Mouse (Mus musculus) hindbrain, embryonic 14.5 days (tissue): Measurements from ENCODE around the gene Esp15. TPM values are rescaled to one million over a fixed set of nuclear protein-coding genes. Genes with fewer than 3 reads are reported as not detected.
"Not testable (repeated sequence)": the region's sequence is repeated elsewhere in the genome, so short reads cannot be mapped to it uniquely, and the experiment has no call there.

ENCODE experiments used
- ATAC-seq: fragments of 200-750 bp; cut with Nextera tagmentation; 2 replicates; pipeline ENCODE4 v1.8.0; 2017; ENCODE audit warnings: moderate number of reproducible peaks, mild to moderate bottlenecking, moderate TSS enrichment, moderate library complexity; ENCODE audit not compliant: low FRiP score
- DNase-seq: peaks from one replicate; pipeline ENCODE4 v3.0.0-alpha.2; 2015; ENCODE audit warnings: low spot score
- H3K27ac ChIP-seq: fragments of 300-500 bp; sonication (generic); 2 replicates; pipeline ENCODE4 v1.5.1; 2014; ENCODE audit warnings: mild to moderate bottlenecking, moderate library complexity
- H3K27me3 ChIP-seq: fragments of 300-500 bp; sonication (generic); 2 replicates; pipeline ENCODE4 v1.6.1; 2014; ENCODE audit warnings: mild to moderate bottlenecking, low read length, mixed read lengths; ENCODE audit not compliant: control insufficient read depth, insufficient read depth
- H3K36me3 ChIP-seq: fragments of 300-500 bp; sonication (generic); replicated peaks from 2 replicates; pipeline ENCODE4 v1.6.1; 2014; ENCODE audit not compliant: control insufficient read depth, insufficient read depth
- H3K4me1 ChIP-seq: fragments of 300-500 bp; sonication (generic); replicated peaks from 2 replicates; pipeline ENCODE4 v1.6.1; 2014; ENCODE audit warnings: antibody characterized with exemption, low read length, mixed read lengths; ENCODE audit not compliant: control insufficient read depth, insufficient read depth
- H3K4me2 ChIP-seq: fragments of 300-500 bp; sonication (generic); replicated peaks from 2 replicates; pipeline ENCODE4 v1.6.1; 2014; ENCODE audit warnings: mild to moderate bottlenecking, moderate library complexity
- H3K4me3 ChIP-seq: fragments of 300-500 bp; sonication (generic); replicated peaks from 2 replicates; pipeline ENCODE4 v1.5.1; 2014; ENCODE audit warnings: mild to moderate bottlenecking, low read length
- H3K9ac ChIP-seq: fragments of 300-500 bp; sonication (generic); 2 replicates; pipeline ENCODE4 v1.6.1; 2014
- H3K9me3 ChIP-seq: fragments of 300-500 bp; sonication (generic); 2 replicates; pipeline ENCODE4 v1.6.1; 2016; ENCODE audit warnings: low read length; ENCODE audit not compliant: control insufficient read depth
- WGBS: fragments of 180-500 bp; shearing (Covaris S2); extraction: QIAGEN DNeasy Blood & Tissue Kit; methylation state at CpG from one replicate; pipeline ENCODE4 v1.1.7; 2014; 5-methylcytosine and 5-hydroxymethylcytosine counted together
- polyA plus RNA-seq: library from polyadenylated mRNA; unstranded; fragments of >200 nt; fragmentation: Nextera tagmentation; extraction: Ambion mirVana; gene quantifications from 2 replicates; pipeline ENCODE4 v1.2.1, GENCODE M21; 2014

The Esp15 gene
- not detected in 2 replicates for polyA plus RNA-seq

DNA sequence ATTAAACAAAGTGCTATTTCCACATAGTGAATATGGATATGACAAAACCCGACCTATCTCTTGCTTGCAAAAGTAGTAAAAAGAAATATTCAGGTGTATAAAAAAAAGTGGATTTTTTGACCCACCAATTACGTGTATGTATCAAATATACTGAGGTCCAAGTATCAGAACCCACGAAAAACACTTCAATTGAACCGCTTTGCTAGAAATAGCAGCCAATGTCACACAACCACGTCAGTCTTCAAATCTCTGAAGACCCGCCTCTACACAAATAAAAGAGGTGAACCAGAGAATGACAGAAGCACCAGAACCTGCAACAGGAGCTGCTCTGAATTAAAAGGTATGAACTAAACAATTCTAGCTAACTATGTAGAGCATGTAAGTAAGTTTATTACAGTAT is at the start of gene Esp15:
Gene Esp15 (plus strand): TSS at position 301 of the 400 bp plus-strand sequence.
- H3K4me3 ChIP-seq, H3K36me3 ChIP-seq, H3K4me1 ChIP-seq, ATAC-seq, H3K9ac ChIP-seq, H3K27me3 ChIP-seq, DNase-seq, H3K4me2 ChIP-seq, H3K9me3 ChIP-seq, H3K27ac ChIP-seq: not testable (repeated sequence)
- 71% methylated on average over 6 of the region's 6 CpGs for WGBS

- WGBS = 63% methylated on average over 1 of the region's 1 CpGs
- H3K36me3 ChIP-seq = no peaks in the 10 kb centered on the region
- ATAC-seq = no peak
Measured at GRCm38 (mm10) chr17:39591550-39591949, 49.2 kb upstream of the Esp15 start.

More at GRCm38 (mm10) chr17:39591550-39591949, 49.2 kb upstream of the Esp15 start:
- 0 out of 2 replicates have a peak, but pooled peaks cover 3% of the 10 kb centered on the region for H3K9me3 ChIP-seq
- H3K27ac ChIP-seq = no peak overlapping the region
- H3K4me3 ChIP-seq = no peak overlapping the region
- no peaks in the 10 kb centered on the region for H3K27me3 ChIP-seq
- no peak overlapping the region for H3K9ac ChIP-seq
- H3K4me1 ChIP-seq = no peaks in the 10 kb centered on the region
- no peak for DNase-seq
- no peak overlapping the region for H3K4me2 ChIP-seq

Other genes starting within 250 kb of the Esp15 start
- not detected in 2 replicates for gene Esp18, start 234.6 kb upstream of the Esp15 start, polyA plus RNA-seq
- gene Esp16, start 104.8 kb upstream of the Esp15 start, polyA plus RNA-seq = not detected in 2 replicates